Mouse (Mus musculus) bone marrow macrophage, adult 2 months (primary cell): ENCODE measurements at regions not wholly inside any gene's neighbourhood (a gene's known extent, or its start where the extent isn't known, plus 50 kb on each side); places are given as distances from the start of the nearest gene placed in this dataset.

Experiments used
- CTCF ChIP-seq: IDR thresholded peaks from 2 replicates; pipeline ENCODE4 v1.5.1; 2012; ENCODE audit warnings: low read depth, mild to moderate bottlenecking, low read length, moderate library complexity
- POLR2A ChIP-seq: IDR thresholded peaks from 2 replicates; pipeline ENCODE4 v1.6.1; 2012; ENCODE audit warnings: mild to moderate bottlenecking, low read depth, low read length, borderline replicate concordance

GRCm38 (mm10) chr15:68415401-68415925 lies 1914.8 kb upstream of the Lrrc6 start:
- TF ChIP-seq POLR2A (no peak), CTCF (no peak)
